Mouse (Mus musculus) gonadal fat pad, adult 2 months (tissue): Measurements from ENCODE around the gene Olfr854. TPM values are rescaled to one million over a fixed set of nuclear protein-coding genes. Genes with fewer than 3 reads are reported as not detected.

Source experiments
- DNase-seq: peaks from one replicate; pipeline ENCODE4 v3.0.0-alpha.2; 2012; ENCODE audit warnings: low read depth
- polyA plus RNA-seq: library from polyadenylated mRNA; depleted of rRNA; stranded (reverse); fragments of >200 nt; gene quantifications from 2 replicates; pipeline ENCODE4 v1.2.3, GENCODE M21; 2012; rRNA removed

Gene Olfr854
- polyA plus RNA-seq, result not detected in 2 replicates

DNA sequence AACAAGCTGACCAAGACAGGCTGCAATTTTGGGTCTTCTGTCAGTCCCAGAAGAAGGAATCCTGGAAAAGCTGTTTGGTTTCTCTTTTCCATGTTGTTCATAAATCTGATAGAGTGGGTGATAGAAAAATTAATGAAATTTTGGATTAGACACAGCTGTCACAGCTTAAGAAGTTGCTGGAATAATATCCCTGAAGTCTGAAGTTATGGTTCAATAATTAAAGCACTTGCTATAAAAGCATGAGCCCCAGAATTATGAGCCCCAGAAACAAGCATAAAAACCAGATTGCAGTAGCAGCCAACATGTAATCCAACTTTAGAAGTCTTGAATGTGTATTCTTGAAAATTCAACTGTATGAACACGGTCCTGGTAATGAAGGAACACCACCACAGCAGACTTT is at the start of gene Olfr854:
Gene Olfr854 (minus strand): TSS at position 101 of the 400 bp plus-strand sequence.
- no peak for DNase-seq

DNA sequence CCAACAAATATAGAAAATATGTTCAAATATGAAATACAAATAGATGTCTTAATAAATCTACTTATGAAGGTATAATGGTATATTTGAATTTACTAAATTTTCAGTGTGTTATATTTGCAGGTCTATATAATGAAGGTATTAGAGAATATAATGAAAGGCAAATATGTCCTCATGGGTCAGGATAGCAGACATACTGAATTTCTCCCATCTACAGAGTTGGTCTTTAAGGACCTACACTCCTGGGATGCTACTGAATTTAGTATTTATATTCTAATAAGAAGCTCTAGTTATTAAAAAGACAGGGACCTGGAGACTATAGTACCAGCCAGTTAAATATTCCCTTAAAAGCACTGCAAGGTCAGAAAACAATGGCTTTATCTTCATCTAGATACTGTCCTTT is 15.1 kb upstream of the Olfr854 start, which contains the start of gene Olfr855:
Gene Olfr855 (plus strand): TSS at position 301 of the 400 bp plus-strand sequence.
- DNase-seq, result no peak

DNA sequence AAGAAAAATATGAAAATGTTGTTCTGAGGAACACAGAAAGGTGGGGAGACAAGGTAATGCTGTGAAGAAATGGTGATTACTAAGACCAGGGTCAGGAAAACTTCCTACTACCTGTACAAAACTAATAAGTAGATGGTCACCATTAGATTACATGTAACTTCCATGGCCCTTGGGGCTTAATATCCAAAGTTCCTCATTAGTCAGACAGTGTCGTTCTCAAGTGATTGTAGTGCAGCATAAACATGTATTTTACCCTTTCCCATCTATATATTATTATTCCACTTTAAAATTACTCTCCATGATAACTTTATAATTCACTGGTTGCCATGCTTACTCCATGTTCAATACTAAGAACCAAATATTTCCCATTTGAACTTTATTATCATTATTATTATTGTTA is 26.2 kb downstream of the Olfr854 start, which contains the start of gene Olfr853:
Gene Olfr853 (minus strand): TSS at position 101 of the 400 bp plus-strand sequence.
- DNase-seq, result no peak

Other genes with a start within 250 kb of the Olfr854 start
- gene Olfr845, start 230.9 kb downstream of the Olfr854 start, polyA plus RNA-seq, result not detected in 2 replicates
- not detected in 2 replicates for gene Olfr846, start 203.4 kb downstream of the Olfr854 start, polyA plus RNA-seq
- not detected in 2 replicates for gene Olfr847, start 188.7 kb downstream of the Olfr854 start, polyA plus RNA-seq
- gene Olfr849, start 127.1 kb downstream of the Olfr854 start, polyA plus RNA-seq, result not detected in 2 replicates
- not detected in 2 replicates for gene Olfr850, start 89.1 kb downstream of the Olfr854 start, polyA plus RNA-seq
- gene Olfr851, start 74.1 kb downstream of the Olfr854 start, polyA plus RNA-seq, result not detected in 2 replicates
- not detected in 2 replicates for gene Olfr853, start 26.3 kb downstream of the Olfr854 start, polyA plus RNA-seq
- gene Olfr855, start 15.2 kb upstream of the Olfr854 start, polyA plus RNA-seq, result not detected in 2 replicates
- 8.9 and 9.7 TPM in 2 replicates for gene Zfp317, start 54.7 kb upstream of the Olfr854 start, polyA plus RNA-seq
- not detected in 2 replicates for gene Olfr857, start 142.1 kb upstream of the Olfr854 start, polyA plus RNA-seq
- not detected in 2 replicates for gene Olfr58, start 212.9 kb upstream of the Olfr854 start, polyA plus RNA-seq
- not detected in 2 replicates for gene Olfr859, start 237.5 kb upstream of the Olfr854 start, polyA plus RNA-seq